Mouse (Mus musculus): ENCODE measurements around the gene Tpp1.

Gene Tpp1

GRCm38 (mm10) chr7:105751491-105752433, at the start of gene Tpp1:
Gene Tpp1 (minus strand): TSS chr7:105752235.
- DNase-seq (ENCODE audit: low read depth, low spot score): peak; percentile 96

- DNase-seq (ENCODE audit: low read depth, low spot score): no peak
These were observed 44.9 kb upstream of the Tpp1 start for GRCm38 (mm10) chr7:105796972-105797371.

GRCm38 (mm10) chr7:105795759-105796366, 43.8 kb upstream of the Tpp1 start:
- no peak for DNase-seq (ENCODE audit: low read depth, low spot score)

GRCm38 (mm10) chr7:105793701-105794100, 41.7 kb upstream of the Tpp1 start:
- DNase-seq (ENCODE audit: low read depth, low spot score): peak; percentile 57

GRCm38 (mm10) chr7:105791147-105791546, 39.1 kb upstream of the Tpp1 start:
- no peak for DNase-seq (ENCODE audit: low read depth, low spot score)

GRCm38 (mm10) chr7:105787285-105788140, 35.5 kb upstream of the Tpp1 start, which contains the start of gene Dchs1:
Gene Dchs1 (minus strand): TSS chr7:105787654.
- no peak for DNase-seq (ENCODE audit: low read depth, low spot score)

- DNase-seq (ENCODE audit: low read depth, low spot score): no peak
These were observed 34.7 kb upstream of the Tpp1 start for GRCm38 (mm10) chr7:105786506-105787284.

- DNase-seq (ENCODE audit: low read depth, low spot score): no peak
These were observed 32.5 kb upstream of the Tpp1 start for GRCm38 (mm10) chr7:105784556-105784955.

- peak; percentile 56 for DNase-seq (ENCODE audit: low read depth, low spot score)
These were observed 31.8 kb upstream of the Tpp1 start for GRCm38 (mm10) chr7:105783861-105784260.

GRCm38 (mm10) chr7:105778553-105779265, 26.7 kb upstream of the Tpp1 start:
- DNase-seq (ENCODE audit: low read depth, low spot score): peak; percentile 68

GRCm38 (mm10) chr7:105777797-105778552, 25.9 kb upstream of the Tpp1 start:
- peak; percentile 92 for DNase-seq (ENCODE audit: low read depth, low spot score)

GRCm38 (mm10) chr7:105777316-105777715, 25.3 kb upstream of the Tpp1 start:
- DNase-seq (ENCODE audit: low read depth, low spot score): no peak

- no peak for DNase-seq (ENCODE audit: low read depth, low spot score)
These were observed 24.0 kb upstream of the Tpp1 start for GRCm38 (mm10) chr7:105776026-105776425.

GRCm38 (mm10) chr7:105774661-105775060, 22.6 kb upstream of the Tpp1 start:
- DNase-seq (ENCODE audit: low read depth, low spot score): no peak

- no peak for DNase-seq (ENCODE audit: low read depth, low spot score)
These were observed 21.0 kb upstream of the Tpp1 start for GRCm38 (mm10) chr7:105773041-105773440.

GRCm38 (mm10) chr7:105772331-105772730, 20.3 kb upstream of the Tpp1 start:
- DNase-seq (ENCODE audit: low read depth, low spot score): no peak

GRCm38 (mm10) chr7:105769959-105770358, 17.9 kb upstream of the Tpp1 start:
- DNase-seq (ENCODE audit: low read depth, low spot score): no peak

GRCm38 (mm10) chr7:105767729-105768165, 15.7 kb upstream of the Tpp1 start:
- no peak for DNase-seq (ENCODE audit: low read depth, low spot score)

- DNase-seq (ENCODE audit: low read depth, low spot score): no peak
These were observed 12.3 kb upstream of the Tpp1 start for GRCm38 (mm10) chr7:105764331-105764730.
